ENCODE assay signal across 9 mouse cellular contexts in genomic region chr9:57708720-57709274, GRCm38 (mm10). TPM values are rescaled to one million over a fixed set of nuclear protein-coding genes. Genes with fewer than 3 reads are reported as not detected.
DNase-seq lines count a peak whose midpoint lies in the region; ATAC-seq and TF ChIP-seq lines count a peak whose summit lies in the region.
"Had no signal": no experiment of that assay in that cellular context is flagged by ENCODE, and none has a peak within 500 bp of the region (broad histone marks: within the 10 kb centered on the region; RNA-seq: fewer than 3 reads in every experiment).

No protein-coding gene starts in this region.

- 3% methylated on average over 39 of the region's 39 CpGs for WGBS in embryonic facial prominence, embryonic 15.5 days
- under 1% methylated on average over 39 of the region's 39 CpGs for WGBS in small intestine, adult 2 months

- H3K36me3 ChIP-seq in embryonic facial prominence, embryonic 15.5 days = peaks cover 13% of the 10 kb centered on the region
- peaks cover 11% of the 10 kb centered on the region for H3K36me3 ChIP-seq in small intestine, adult 2 months (ENCODE audit: control insufficient read depth, insufficient read depth, low read length)

- peak overlapping the region; percentile 89 for H3K4me3 ChIP-seq in embryonic facial prominence, embryonic 15.5 days (replicated peaks)
- H3K4me3 ChIP-seq in left cerebral cortex, adult 2 months = peak overlapping the region; percentile 95
- peak overlapping the region; percentile 97 for H3K4me3 ChIP-seq in small intestine, adult 2 months (ENCODE audit: low read depth, low read length)

- H3K27me3 ChIP-seq in embryonic facial prominence, embryonic 15.5 days = no peaks in the 10 kb centered on the region
- H3K27me3 ChIP-seq in small intestine, adult 2 months (ENCODE audit: control insufficient read depth, insufficient read depth, low read length) = no peaks in the 10 kb centered on the region

- no peak for TF ChIP-seq CTCF in left cerebral cortex, adult 2 months (IDR thresholded peaks at IDR 0.05)
- no peak for TF ChIP-seq CTCF in small intestine, adult 2 months (IDR thresholded peaks at IDR 0.05; ENCODE audit: extremely low read depth, insufficient read length, insufficient replicate concordance, low read depth, low read length)

- intact Hi-C loops in heart, postnatal 14 days (cut with DNase I) = loop anchor here (5.0 kb wide), 1 partner anchor 34 kb away; no protein-coding TSS in a partner anchor
- intact Hi-C loops in left cerebral cortex, adult 2 months (cut with DNase I) = no loop called here

- peak overlapping the region; percentile 87 for H3K9ac ChIP-seq in embryonic facial prominence, embryonic 15.5 days

- H3K27ac ChIP-seq in embryonic facial prominence, embryonic 15.5 days (replicated peaks) = peak overlapping the region; percentile 88
- H3K27ac ChIP-seq in left cerebral cortex, adult 2 months = peak overlapping the region; percentile 97
- peak overlapping the region; percentile 78 for H3K27ac ChIP-seq in small intestine, adult 2 months (ENCODE audit: insufficient read depth, low read depth, low read length)

- H3K4me2 ChIP-seq in embryonic facial prominence, embryonic 15.5 days (replicated peaks) = peak overlapping the region; percentile 75

- peak; percentile 55 for ATAC-seq in embryonic facial prominence, embryonic 15.5 days (ENCODE audit: insufficient number of reproducible peaks, low FRiP score, low TSS enrichment, low read depth)
- ATAC-seq: Patski had no signal

- H3K4me1 ChIP-seq in embryonic facial prominence, embryonic 15.5 days = peaks cover 3% of the 10 kb centered on the region
- peaks cover 8% of the 10 kb centered on the region for H3K4me1 ChIP-seq in small intestine, adult 2 months (ENCODE audit: control insufficient read depth, insufficient read depth, insufficient read length, low read length)

- no peak for TF ChIP-seq POLR2A in small intestine, adult 2 months (IDR thresholded peaks at IDR 0.05; ENCODE audit: low read depth, low read length)

- no peaks in the 10 kb centered on the region for H3K9me3 ChIP-seq in embryonic facial prominence, embryonic 15.5 days (replicated peaks)

- peak; percentile 11 for DNase-seq in embryo, embryonic 10 days (ENCODE audit: low spot score)
- DNase-seq in embryo, embryonic 9.5 days (ENCODE audit: extremely low spot score) = no peak
- peak; percentile 53 for DNase-seq in adrenal gland, postnatal 10 days
- DNase-seq in heart, postnatal 14 days = peak; percentile 49 to 53
- DNase-seq in left cerebral cortex, adult 2 months (ENCODE audit: extremely low spot score in 1 of 2, low spot score in 2 of 2) = peak; percentile 53 to 54
- DNase-seq in lung, postnatal 36 days = peak; percentile 50

RNA-seq across cellular contexts. Expression of gene Edc3, which starts 0.5 kb away (rescaled TPM):
- 10 to 100 TPM; 11.7 to 12.0 TPM for total RNA-seq in adrenal gland, postnatal 10 days (2021)
- polyA plus RNA-seq in embryonic facial prominence, embryonic 15.5 days (2015; fragmentation: Nextera tagmentation; extraction: Ambion mirVana) = 32.4 and 33.2 TPM in 2 replicates
- 1 to 10 TPM; 6.6 to 7.4 TPM for total RNA-seq in heart, postnatal 14 days (2021)
- 10 to 100 TPM; 13.8 to 14.2 TPM for total RNA-seq in left cerebral cortex, adult 2 months (2021)
- polyA plus RNA-seq in small intestine, adult 2 months (2012; rRNA removed) = 3.7 and 8.0 TPM in 2 replicates

RNA-seq across cellular contexts. Expression of gene Cyp1a1, which starts 21.1 kb away (rescaled TPM):
- under 1 TPM; 0.15 to 0.45 TPM for total RNA-seq in adrenal gland, postnatal 10 days (2021)
- 0.43 and 0.53 TPM in 2 replicates for polyA plus RNA-seq in embryonic facial prominence, embryonic 15.5 days (2015; fragmentation: Nextera tagmentation; extraction: Ambion mirVana)
- not detected for total RNA-seq in heart, postnatal 14 days (2021)
- total RNA-seq in left cerebral cortex, adult 2 months (2021) = under 1 TPM; 0.16 TPM
- 0.51 and 0.79 TPM in 2 replicates for polyA plus RNA-seq in small intestine, adult 2 months (2012; rRNA removed)
- polyA plus RNA-seq: Patski had no signal

RNA-seq across cellular contexts. Expression of gene Cyp1a2, which starts 25.3 kb away (rescaled TPM):
- 10 to 100 TPM; 14.5 to 36.5 TPM for total RNA-seq in adrenal gland, postnatal 10 days (2021)
- polyA plus RNA-seq in embryonic facial prominence, embryonic 15.5 days (2015; fragmentation: Nextera tagmentation; extraction: Ambion mirVana) = not detected in 2 replicates
- total RNA-seq in heart, postnatal 14 days (2021) = not detected
- total RNA-seq in left cerebral cortex, adult 2 months (2021) = not detected
- polyA plus RNA-seq in small intestine, adult 2 months (2012; rRNA removed) = not detected in 2 replicates
- polyA plus RNA-seq: Patski had no signal

RNA-seq across cellular contexts. Expression of gene Csk, which starts 55.4 kb away (rescaled TPM):
- 10 to 100 TPM; 61.5 to 63.7 TPM for total RNA-seq in adrenal gland, postnatal 10 days (2021)
- 35.9 and 36.1 TPM in 2 replicates for polyA plus RNA-seq in embryonic facial prominence, embryonic 15.5 days (2015; fragmentation: Nextera tagmentation; extraction: Ambion mirVana)
- 10 to 100 TPM; 26.9 to 34.1 TPM for total RNA-seq in heart, postnatal 14 days (2021)
- 10 to 100 TPM; 32.9 to 39.6 TPM for total RNA-seq in left cerebral cortex, adult 2 months (2021)
- polyA plus RNA-seq in small intestine, adult 2 months (2012; rRNA removed) = 52.1 and 95.9 TPM in 2 replicates

RNA-seq across cellular contexts. Expression of gene Clk3, which starts 56.9 kb away (rescaled TPM):
- total RNA-seq in adrenal gland, postnatal 10 days (2021) = 10 to 100 TPM; 65.3 to 79.1 TPM
- 78.4 and 80.2 TPM in 2 replicates for polyA plus RNA-seq in embryonic facial prominence, embryonic 15.5 days (2015; fragmentation: Nextera tagmentation; extraction: Ambion mirVana)
- 10 to 100 TPM; 32.7 to 40.8 TPM for total RNA-seq in heart, postnatal 14 days (2021)
- 10 to 100 TPM; 86.8 to 96.3 TPM for total RNA-seq in left cerebral cortex, adult 2 months (2021)
- polyA plus RNA-seq in small intestine, adult 2 months (2012; rRNA removed) = 30.7 and 66.1 TPM in 2 replicates

Comparison
In these comparisons a context has a peak if more than half of its experiments do, and no peak if none do; other contexts are left out.
1. RNA of gene Cyp1a2, which starts 25.3 kb away (total RNA-seq): 14.5 to 36.5 TPM in adrenal gland, postnatal 10 days; not detected in heart, postnatal 14 days and not detected in left cerebral cortex, adult 2 months; every median in the first group is over 10 times any median in the second.
2. Peak in every context shown above with its lines, with median percentiles within 50 percentile points of each other: H3K27ac ChIP-seq and H3K4me3 ChIP-seq.